Mouse (Mus musculus) megakaryocyte-erythroid progenitor cell, adult 5-6 weeks (primary cell): ENCODE measurements around the gene Ryk. TPM values are rescaled to one million over a fixed set of nuclear protein-coding genes. Genes with fewer than 3 reads are reported as not detected.
"Not testable (repeated sequence)": the region's sequence is repeated elsewhere in the genome, so short reads cannot be mapped to it uniquely, and the experiment has no call there.

Source experiments
- ATAC-seq: replicated peaks from 2 replicates; pipeline ENCODE4 v1.8.0; 2016; ENCODE audit warnings: mild to moderate bottlenecking, inconsistent platforms; ENCODE audit not compliant: severe bottlenecking, poor library complexity, low FRiP score, low TSS enrichment
- total RNA-seq, 2 experiments: library from RNA; stranded (forward) in 1 of 2; stranded (reverse) in 1 of 2; fragments of 200-1000, 215-1000 nt in 1 of 2; fragments of >200 nt in 1 of 2; fragmentation: Nextera tagmentation in 1 of 2; gene quantifications; 2 replicates each; pipeline ENCODE4 v1.2.3; 2014 to 2017

The Ryk gene
- total RNA-seq, 2 experiments from 2014 or later: 17.5 to 23.8 TPM

DNA sequence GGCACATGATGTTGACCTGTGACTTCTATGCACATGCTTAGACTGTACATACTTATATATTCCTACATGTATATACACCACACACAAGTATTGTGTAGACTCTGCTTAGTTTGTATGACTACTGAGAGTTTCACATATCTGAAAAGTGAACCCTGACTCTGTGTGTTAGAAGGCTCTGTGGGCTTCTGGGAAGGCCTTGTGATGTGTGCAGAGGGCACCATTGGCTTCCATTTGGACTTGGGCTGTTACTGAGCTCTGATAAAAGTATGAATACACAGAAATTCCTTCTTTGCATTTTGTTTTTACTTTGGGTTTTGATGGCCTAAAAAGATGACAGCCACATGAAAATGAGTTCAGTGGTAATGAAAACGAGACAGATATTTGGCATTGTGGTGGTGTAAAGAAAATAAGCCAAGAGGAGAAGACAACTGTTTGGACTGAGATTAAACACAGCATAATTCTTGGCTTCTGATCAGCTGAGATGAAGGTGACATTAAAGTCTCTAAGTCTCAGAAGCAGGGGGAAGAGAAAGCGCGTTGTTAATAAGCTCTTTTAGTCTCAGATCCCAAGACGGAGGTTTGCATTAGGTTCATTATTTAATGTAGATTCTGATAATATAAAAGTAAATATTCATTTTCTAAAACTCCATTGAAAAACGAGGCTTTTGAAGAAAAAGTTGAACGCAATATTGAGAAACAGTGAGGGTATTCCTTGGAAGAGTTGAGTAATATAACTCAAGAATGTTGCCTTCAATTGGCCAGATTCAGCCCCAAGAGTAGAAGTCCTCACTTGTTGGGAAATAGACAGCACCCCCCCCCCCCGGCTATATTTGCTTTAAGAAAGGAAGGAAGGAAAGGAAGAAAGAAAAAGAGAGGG, 58.0 kb downstream of the Ryk start:
- ATAC-seq: no peak

DNA sequence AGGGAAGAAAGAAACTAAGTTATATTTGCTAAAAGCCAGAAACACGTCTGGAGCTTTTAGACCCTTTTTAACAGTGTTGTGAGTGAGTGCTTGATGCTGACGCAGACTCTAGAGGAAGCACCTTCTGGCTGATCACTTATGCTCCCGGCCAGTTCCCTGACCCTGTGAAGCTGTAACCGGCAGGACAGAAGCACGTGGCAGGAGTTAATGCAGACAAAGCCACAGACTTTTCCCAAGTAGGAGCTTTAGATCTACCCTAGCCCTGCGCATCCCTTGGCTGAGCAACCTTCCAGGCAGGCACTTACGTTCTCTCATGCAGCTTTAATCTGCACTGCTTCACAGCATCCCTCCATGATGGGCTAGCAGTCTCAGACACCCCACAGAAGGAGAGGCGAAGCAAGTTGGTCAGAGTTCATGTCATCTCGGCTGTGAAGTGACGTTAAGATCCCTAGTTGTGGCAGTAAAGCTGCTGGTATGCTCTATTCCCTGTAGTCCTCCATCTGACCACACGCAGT, 58.7 kb downstream of the Ryk start:
- ATAC-seq: no peak

DNA sequence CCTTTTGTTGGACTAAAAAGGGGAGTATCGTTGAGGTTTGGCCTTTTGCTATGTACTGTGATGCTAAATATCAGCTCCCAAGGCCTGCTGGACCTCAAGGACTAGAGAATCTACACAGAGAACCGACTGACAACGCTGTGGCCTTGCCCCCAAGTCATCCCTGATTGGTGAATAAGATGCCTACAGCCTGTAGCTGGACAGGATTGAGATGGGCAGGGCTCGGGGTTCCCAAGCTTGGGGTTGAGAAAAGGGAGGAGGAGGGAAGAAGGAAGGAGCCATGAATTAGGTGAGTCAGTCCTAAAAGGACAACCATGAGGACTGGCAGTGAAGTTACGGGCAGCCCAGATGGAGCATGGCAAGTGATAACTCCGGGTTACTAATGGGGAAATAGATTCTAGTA, 65.2 kb downstream of the Ryk start:
- ATAC-seq: no peak

DNA sequence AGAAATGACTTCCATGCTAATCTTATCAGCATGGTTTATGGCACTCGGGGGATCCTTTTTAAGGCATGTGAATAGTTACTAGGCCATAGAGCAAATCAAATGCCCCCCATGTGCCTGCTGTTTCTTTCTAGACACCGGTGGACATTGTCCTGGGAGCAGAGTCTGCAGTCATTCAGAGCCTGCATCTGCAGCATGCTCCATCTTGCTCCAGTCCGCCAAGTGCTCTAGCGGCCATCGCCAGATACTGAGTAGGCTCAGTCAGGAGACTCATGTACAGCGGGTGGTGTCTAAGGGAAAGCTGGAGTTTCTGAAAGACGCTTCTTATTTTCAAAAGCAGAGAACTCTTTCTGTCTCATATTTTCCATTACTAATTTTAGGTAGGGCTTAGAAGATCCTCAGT, 67.6 kb downstream of the Ryk start:
- no peak for ATAC-seq

DNA sequence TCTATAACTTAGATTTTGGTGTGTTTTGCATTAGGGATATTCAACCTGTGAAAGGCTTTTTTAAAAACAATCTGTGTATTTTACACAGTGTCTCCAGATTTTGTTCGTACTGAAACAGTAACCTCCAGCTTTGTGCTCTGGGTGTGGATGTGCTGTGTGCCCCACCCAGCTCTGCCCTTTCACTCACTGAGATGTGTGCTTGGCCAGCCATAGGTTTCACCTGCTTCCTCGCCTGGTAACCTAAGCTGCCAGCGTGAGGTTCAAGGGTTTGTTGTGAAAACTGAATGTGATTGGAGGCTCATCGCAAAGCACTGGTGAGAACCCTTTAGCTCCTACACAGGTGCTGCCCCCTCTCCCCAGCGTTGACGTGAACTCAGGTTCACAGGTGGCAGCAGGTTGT, 70.2 kb downstream of the Ryk start:
- no peak for ATAC-seq

DNA sequence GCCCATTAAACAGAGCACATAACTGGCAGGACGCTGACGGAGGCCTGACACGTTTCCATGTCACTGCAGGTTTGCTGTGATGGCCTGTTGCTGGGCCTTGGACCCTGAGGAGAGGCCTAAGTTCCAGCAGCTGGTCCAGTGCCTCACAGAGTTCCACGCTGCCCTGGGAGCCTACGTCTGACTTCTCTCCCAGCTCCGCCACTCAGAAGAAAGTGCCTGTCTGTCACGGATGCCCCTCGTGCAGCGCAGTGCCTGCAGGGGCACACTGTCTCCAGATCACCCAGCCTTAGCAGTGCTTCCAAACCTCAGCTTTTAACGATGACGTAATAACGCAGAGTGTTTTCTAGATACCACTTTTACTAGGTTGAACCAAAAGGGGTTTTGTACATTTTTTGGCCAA, 72.1 kb downstream of the Ryk start:
- no peak for ATAC-seq

DNA sequence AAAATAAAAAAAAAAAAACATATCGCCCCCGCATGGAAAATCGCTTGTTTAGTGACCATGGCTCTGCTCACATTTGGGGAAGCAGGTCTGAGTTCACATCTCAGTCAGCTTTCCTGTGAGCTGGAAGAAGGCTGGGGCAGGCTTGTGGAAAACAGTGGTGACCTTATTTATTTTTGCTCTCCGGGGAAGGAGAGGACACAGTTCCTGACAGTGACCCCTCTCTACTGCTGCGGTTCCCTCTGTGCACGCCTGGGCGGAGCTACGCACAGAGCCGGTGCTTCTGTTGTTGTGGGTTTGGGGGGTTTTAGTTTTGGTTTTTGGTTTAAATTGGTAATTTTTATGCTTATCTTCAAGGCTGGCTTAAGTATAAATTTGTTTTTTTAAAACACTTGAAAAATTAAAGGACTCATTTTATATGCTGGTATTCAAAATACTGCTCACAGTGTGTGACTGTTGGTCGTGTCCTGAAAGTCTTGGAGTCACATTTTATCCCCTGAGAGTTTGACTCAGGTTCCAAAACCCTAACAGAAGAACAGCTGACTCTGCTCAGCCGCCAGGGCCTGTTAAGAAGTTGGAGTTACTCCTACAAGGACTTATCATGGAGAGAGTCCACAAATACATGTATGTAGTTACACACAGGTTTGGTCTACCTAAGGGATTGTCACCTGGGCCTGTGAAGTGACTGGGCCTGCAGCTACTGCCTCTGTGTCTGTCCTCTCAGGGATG, 73.0 kb downstream of the Ryk start:
- ATAC-seq: no peak

DNA sequence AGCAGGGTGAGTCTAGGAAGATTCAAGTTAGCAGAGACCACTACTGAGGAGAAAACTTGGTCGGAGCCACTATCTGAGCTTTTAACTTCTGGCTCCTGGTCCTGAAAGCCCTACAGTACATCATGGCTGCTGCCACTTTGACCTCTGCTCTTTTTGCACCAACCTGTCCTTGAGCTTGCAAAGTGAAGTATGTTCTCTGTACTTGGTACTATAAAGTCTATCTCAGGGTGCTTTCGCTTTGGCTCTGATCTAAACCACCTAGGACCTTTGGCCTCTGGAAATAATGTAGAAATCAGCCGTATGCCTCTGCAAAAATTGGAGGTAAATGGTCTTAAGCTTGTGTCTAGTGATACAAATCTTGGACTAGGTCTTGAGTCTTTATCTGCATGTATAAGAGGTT, 76.8 kb downstream of the Ryk start:
- ATAC-seq: no peak

DNA sequence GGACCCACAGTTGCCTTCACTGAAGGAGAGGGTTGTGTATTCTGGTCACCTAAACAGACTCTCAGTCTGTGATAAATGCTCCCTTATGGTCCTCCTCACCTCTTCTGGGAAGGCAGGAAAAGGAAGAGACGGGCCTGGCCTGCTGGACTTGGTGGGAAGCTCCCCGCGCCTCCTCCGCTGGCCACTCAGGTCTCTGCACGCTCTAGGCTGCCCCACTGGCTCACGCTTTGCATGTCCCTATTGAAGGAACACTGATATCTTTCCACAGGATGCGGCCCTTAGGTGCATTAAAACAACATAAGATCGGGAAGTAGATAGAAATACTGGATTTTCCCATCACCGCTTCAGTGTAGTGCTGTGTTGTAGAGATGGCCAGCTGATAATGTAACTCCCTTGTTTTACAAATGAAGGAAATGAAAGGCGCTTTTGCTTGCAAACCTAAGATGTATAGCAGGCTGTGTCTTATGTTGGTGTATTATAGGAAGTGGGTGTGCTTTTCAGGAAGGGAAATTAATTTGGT, 77.9 kb downstream of the Ryk start:
- ATAC-seq: no peak

DNA sequence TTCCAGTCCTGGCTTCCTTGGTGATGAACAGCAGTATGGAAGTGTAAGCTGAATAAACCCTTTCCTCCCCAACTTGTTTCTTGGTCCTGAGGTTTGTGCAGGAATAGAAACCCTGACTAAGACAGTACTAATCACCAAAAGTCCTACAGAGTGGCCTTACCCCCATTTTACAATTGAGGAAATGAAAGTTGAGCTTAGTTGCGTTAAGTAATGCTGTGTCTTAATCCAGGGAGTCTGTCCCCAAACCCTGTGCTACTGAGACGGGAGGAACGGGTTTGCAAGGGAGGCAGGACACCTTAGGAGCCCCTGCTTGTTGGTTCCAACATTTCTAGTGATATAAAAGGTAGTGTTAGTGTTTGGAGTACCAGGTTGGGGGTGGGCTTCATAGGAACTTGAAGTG, 78.9 kb downstream of the Ryk start:
- not testable (repeated sequence) for ATAC-seq

DNA sequence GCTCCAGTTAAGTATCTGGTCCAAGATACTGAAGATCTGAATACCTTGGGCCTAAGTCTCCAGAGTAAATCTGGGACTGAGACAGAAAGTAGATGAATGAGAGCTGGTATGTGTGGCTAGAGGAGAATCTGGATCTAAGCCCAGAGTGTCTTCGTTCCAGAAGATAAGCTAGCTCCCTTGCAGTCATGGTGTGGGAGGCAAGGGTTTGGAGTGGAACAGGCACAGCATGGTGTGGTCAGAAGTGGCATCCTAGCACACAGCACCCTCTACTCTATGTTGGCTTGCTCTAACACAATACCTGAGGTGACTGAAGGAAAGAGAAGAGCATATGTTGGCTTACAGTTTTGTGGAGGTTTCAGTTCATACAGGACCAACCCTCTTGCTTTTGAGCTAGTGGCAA, 79.9 kb downstream of the Ryk start:
- ATAC-seq: no peak

DNA sequence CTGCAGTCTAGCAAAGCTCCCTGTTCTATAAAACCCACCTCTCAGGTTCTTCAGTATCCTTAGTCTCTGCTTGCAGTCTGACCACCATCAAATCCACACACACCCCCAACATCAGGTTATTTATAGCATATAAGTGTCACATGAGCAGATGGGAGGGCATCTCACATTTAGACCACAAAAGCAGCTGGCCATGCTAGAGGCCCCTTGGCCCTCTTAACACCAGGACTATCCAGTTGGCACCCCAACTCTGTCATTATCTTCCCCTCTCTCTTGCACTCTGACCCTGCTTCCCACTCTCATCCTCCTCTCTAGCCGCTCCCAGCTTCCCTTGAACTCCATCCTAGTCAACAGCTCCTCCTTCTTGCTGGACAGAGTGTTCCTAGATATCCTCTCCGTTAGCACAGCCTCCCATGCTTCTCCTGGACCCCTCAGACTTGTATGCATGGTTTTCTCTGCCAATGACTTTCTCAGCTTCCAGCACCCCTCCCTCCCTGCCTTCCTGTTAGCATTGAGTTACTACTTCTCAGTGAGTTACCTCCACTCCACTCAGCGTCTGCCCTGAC, 80.7 kb downstream of the Ryk start:
- ATAC-seq: no peak

DNA sequence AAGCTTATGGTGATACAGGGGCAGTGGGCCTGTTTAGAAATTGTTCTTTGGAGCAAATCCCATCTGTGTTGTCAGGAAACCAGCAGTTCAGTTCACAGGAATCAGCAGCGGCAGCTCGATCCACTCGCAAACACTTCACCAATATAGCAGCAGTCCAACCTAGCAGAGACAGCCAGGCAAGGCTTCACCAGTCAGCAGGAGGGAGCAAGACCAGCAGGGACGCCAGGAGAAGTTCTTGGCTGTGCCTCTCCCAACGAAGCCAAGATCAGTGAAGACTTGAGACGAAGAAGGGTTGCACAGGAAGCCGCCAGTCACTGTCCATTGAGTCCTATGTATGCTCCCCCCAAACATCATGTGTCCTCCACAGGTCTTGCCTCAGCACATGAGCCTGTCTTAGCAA, 81.4 kb downstream of the Ryk start:
- no peak for ATAC-seq

DNA sequence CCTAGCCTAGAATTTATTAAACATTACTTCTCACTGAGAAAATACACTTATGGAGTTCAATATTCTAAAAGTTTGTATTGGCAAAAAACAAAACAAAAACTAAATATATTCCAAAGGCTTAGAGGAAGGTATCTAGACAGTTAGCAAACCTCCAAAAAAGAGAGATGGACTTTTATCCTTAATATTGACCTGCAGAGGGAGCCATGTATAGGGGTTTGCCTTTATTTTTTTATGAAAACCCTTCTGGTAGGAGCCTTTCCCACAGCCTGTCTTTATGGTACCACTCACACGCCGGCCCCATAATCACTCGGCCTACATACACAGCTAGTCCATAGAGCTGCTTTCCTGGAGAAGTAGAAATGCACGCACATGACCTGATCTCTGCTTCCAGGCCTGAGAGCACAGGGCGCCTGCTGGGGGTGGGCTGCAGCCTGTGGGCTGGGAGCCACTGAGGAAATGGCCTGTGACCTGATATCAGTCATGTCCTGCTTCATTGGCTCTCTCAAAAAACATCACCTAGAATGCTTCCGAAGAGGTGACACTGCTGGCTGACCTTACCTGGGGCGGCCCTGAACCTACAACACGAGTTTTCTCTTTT, 82.9 kb downstream of the Ryk start:
- 0 out of 2 replicates have a peak, but pooled peaks have one; percentile 21 for ATAC-seq

DNA sequence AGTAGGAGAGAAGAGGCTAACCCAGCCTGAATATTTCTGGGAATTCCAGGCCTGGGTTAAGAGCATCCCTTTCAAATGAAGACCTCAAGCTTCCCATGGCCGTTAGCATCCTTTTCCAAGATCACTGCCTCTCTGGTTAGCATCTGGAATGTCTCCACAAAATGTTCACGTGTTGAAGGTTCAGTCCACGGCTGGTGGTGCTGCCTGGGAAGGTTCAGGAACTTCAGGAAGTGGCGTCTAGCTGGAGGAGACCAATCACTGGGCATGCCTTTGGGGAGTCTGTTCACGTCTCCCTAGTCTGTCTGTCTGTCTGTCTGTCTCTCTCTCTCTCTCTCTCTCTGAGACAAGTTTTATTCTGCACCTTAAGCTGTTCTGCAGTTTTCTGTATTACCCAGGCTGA, 84.8 kb downstream of the Ryk start:
- ATAC-seq: no peak

DNA sequence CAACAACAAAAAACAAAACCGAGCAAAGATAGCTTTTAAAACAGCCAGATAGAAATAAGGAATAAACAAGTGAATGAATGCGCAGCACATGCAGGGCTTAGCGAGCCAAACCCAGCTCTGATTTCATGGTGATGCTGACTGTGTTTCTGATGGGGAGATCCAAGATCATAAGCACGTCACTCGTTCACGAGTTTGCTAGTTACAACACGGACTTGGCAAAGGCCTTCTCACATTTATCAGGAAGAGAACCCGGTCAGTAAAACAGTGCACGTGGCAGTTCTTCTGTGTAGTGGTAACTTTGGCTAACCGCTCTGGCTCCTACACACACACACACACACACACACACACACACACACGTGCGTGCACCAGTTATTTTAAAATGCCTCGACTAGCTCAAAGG, 87.1 kb downstream of the Ryk start:
- no peak for ATAC-seq

DNA sequence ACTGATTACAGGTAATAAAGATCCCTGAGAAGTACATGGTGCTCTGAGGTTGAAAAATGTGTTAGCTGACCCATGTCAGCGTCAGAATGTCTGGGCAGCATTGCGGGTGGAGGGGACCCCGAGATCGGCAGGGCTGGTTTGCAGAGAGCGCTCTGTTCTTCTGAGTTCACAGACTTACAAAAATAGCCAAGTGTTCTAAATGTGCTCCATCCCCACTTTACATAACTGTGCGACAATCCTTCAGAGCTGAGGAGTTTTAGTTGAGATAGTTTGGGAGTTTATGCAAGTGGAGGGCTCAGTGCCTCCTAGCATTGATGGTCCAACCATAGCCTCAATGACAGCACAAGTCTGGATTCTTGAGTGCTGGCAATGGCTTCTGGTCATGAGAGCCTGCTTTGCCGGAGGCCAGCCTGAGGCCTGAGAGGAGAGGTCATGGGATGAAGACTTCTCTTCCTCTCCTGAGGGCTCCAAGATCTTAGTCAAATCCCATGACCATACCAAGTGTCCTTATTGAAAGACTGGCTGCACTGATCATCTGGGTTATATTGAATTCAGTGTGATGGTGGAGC, 88.2 kb downstream of the Ryk start:
- no peak for ATAC-seq

DNA sequence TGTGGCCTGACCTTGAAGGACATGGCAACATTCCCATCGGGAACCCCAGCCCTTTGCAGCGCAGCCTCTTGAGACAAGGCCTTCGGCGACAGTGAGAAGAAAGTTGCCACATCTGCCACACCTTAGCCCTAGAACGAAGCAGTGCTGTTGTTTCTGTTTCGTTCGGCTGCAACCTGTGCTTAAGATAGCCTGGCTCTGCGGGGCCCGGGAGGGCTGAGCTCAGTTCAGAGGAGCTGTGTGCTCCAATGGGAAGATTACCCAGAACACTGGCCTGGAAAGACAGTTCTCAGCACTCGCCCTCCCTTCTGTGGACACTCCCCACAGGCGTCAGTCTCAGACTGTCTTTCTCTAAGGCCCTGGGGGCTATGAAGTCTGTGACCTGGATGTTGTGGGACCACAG, 89.1 kb downstream of the Ryk start:
- ATAC-seq: no peak

DNA sequence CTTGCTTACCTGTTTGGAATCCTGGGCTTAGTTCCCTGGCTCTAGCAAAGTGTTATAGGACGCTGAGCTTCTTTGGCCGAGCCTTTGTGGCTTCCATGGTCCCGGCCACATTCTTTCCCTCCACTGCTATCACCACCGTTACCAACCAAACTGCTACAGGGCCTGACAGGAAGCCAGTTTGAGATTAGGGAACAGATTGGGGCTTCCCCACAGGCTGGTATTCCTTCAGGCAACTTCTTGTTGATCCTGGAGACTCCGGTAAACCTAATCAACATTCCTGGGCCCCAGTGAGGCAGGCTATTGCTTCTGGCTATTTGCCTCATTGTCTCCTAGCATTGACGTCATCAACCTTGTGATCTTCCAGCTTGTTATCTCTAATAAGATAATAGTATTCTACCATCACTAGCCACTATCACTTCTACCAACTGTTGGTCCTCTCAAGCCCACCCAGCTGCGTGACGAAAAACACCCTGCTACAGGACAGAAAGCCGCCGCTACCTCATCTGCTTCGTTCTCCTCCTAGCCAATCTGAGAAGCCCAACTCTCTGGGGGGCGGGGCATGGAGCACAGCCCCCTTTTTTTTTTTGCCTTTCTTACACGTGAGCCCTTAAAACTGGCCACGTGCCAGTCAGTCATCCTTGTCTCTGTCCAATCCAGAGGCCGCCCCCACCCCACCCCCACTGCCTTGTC, 90.1 kb downstream of the Ryk start:
- ATAC-seq: peak; percentile 65
